ENCODE assay signal across 15 mouse cellular contexts in genomic region chr10:90953821-90954220, GRCm38 (mm10).
DNase-seq lines count a peak whose midpoint lies in the region; TF ChIP-seq lines count a peak whose summit lies in the region.
"Had no signal": no experiment of that assay in that cellular context is flagged by ENCODE, and none has a peak within 500 bp of the region (broad histone marks: within the 10 kb centered on the region; RNA-seq: fewer than 3 reads in every experiment).

No protein-coding gene starts in this region.

- TF ChIP-seq POLR2A in cortical plate, adult 2 months (IDR thresholded peaks at IDR 0.05; ENCODE audit: extremely low read depth, insufficient read depth, low read length), result no peak

- no peaks in the 10 kb centered on the region for H3K27me3 ChIP-seq in heart, embryonic 10.5 days (ENCODE audit: insufficient read depth, poor library complexity, severe bottlenecking)
- H3K27me3 ChIP-seq: embryonic facial prominence, embryonic 13.5 days; forebrain, embryonic 12.5 days; hindbrain, embryonic 12.5 days had no signal

- WGBS in heart, embryonic 10.5 days, result 88% methylated on average over 6 of the region's 6 CpGs

- H3K9me3 ChIP-seq in heart, embryonic 10.5 days, result no peaks in the 10 kb centered on the region
- H3K9me3 ChIP-seq: embryonic facial prominence, embryonic 13.5 days; forebrain, embryonic 12.5 days; hindbrain, embryonic 12.5 days had no signal

- DNase-seq in gastrocnemius, adult 2 months, result peak; percentile 36
- no peak for DNase-seq in gastrocnemius, postnatal 36 days
- DNase-seq in heart, adult 9 months (ENCODE audit: low spot score in 2 of 2), result peak; percentile 34 to 35
- no peak for DNase-seq in heart, embryonic 10.5 days (ENCODE audit: low spot score)
- DNase-seq in heart, postnatal 25 days (ENCODE audit: low spot score), result peak; percentile 19
- DNase-seq in ovary, postnatal 14 days (ENCODE audit: low spot score), result no peak
- DNase-seq in adrenal gland, postnatal 25 days, result no peak
- DNase-seq: adrenal gland, postnatal 10 days; cerebellum, adult 11-12 months; cerebellum, adult 9-10 months; cerebellum, postnatal 25 days had no signal

- intact Hi-C loops in gastrocnemius, adult 2 months (cut with DNase I), result no loop called here
- intact Hi-C loops in gastrocnemius, postnatal 36 days (cut with DNase I), result no loop called here
- intact Hi-C loops in heart, postnatal 25 days (cut with DNase I), result no loop called here

- no peak for TF ChIP-seq CTCF in gastrocnemius, adult 2 months (IDR thresholded peaks at IDR 0.05)
- no peak for TF ChIP-seq CTCF in cortical plate, adult 2 months (IDR thresholded peaks at IDR 0.05; ENCODE audit: extremely low read depth, insufficient read depth, low read length)

- H3K4me1 ChIP-seq in heart, embryonic 10.5 days, result no peaks in the 10 kb centered on the region
- peaks cover 6% of the 10 kb centered on the region; the same call in 1 of the 2 replicates for H3K4me1 ChIP-seq in cortical plate, adult 2 months (ENCODE audit: control insufficient read depth, insufficient read depth, low read length)
- H3K4me1 ChIP-seq: embryonic facial prominence, embryonic 13.5 days; forebrain, embryonic 12.5 days; hindbrain, embryonic 12.5 days had no signal

- H3K27ac ChIP-seq in gastrocnemius, adult 2 months, result peak overlapping the region; percentile 32; the same call in 1 of the 2 replicates
- no peak overlapping the region for H3K27ac ChIP-seq in heart, embryonic 10.5 days
- H3K27ac ChIP-seq in cortical plate, adult 2 months (ENCODE audit: insufficient read depth, low read length), result peak overlapping the region; percentile 13; the same call in 1 of the 2 replicates
- H3K27ac ChIP-seq: embryonic facial prominence, embryonic 13.5 days; forebrain, embryonic 12.5 days; hindbrain, embryonic 12.5 days had no signal

- H3K36me3 ChIP-seq in heart, embryonic 10.5 days, result no peaks in the 10 kb centered on the region
- H3K36me3 ChIP-seq: embryonic facial prominence, embryonic 13.5 days; forebrain, embryonic 12.5 days; hindbrain, embryonic 12.5 days had no signal

- peak overlapping the region; percentile 23; the same call in 1 of the 2 replicates for H3K4me3 ChIP-seq in gastrocnemius, adult 2 months
- no peak overlapping the region for H3K4me3 ChIP-seq in heart, embryonic 10.5 days
- no peak overlapping the region for H3K4me3 ChIP-seq in cortical plate, adult 2 months (ENCODE audit: insufficient read depth, low read length)
- H3K4me3 ChIP-seq: embryonic facial prominence, embryonic 13.5 days; forebrain, embryonic 12.5 days; hindbrain, embryonic 12.5 days had no signal

Comparison
In these comparisons a context has a peak if more than half of its experiments do, and no peak if none do; other contexts are left out.
1. DNase-seq: peak in gastrocnemius, adult 2 months (single experiment), heart, adult 9 months (2 of 2) and heart, postnatal 25 days (single experiment); none in gastrocnemius, postnatal 36 days (0 of 2), heart, embryonic 10.5 days (single experiment), ovary, postnatal 14 days (single experiment) and adrenal gland, postnatal 25 days (single experiment).